Mouse (Mus musculus): ENCODE results near the gene Vwa3b. TPM values are rescaled to one million over a fixed set of nuclear protein-coding genes. Genes with fewer than 3 reads are reported as not detected.

Vwa3b gene
- polyA plus RNA-seq, 1 experiment from 2014 or later: 0.29 TPM

DNA sequence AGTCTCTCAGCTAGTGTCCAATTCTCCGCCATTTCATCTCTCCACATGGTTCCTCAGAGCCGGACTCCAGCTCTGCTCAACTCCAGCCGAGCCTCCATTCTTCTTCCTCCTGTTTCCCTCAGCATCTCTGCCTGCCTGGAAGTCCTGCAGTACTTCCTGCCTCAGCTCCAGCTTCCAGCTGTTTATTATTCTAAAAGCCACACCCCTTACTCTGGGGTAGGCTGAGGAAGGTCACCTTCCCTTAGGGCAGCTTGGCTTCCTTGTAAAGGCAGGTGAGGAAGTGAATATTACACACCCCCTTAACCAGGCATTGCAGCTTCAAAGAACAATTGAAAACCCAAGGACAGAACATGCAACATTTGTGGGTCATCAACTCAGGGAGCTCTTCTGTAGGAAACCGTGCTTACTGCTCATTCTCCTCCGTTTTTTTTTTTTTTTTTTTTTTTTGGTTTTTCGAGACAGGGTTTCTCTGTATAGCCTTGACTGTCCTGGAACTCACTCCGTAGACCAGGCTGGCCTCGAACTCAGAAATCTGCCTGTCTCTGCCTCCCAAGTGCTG is 103.7 kb downstream of the Vwa3b start:
- Histone ChIP-seq H3K9ac (no peak overlapping the region), H3K27me3 (no peaks in the 10 kb centered on the region), H3K9me3 (replicated peaks) (no peaks in the 10 kb centered on the region), H3K4me1 (replicated peaks) (no peaks in the 10 kb centered on the region), H3K36me3 (no peaks in the 10 kb centered on the region), H3K4me3 (no peak overlapping the region), H3K27ac (no peak overlapping the region), H3K4me2 (no peak overlapping the region)
- WGBS: 72% methylated on average over 8 of the region's 8 CpGs
- ATAC-seq (replicated peaks; ENCODE audit: insufficient number of reproducible peaks, insufficient read depth, low FRiP score, low read depth): no peak

DNA sequence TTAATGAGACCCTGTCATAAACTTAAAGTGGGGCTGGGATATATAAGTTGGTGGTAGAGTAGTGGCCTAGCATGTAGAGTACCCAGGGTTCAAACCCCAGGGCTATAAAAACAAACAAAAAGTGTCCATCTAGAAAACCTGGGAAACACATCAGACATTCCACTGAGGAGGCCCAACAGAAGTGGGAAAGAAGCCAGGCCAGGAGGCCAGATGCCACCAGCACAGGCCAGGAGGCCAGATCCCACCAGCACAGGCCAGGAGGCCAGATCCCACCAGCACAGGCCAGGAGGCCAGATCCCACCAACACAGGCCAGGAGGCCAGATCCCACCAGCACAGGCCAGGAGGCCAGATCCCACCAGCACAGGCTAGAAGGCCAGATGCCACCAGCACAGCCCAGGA is 104.8 kb downstream of the Vwa3b start:
- no peak overlapping the region for H3K4me3 ChIP-seq
- no peak overlapping the region for H3K9ac ChIP-seq
- H3K27ac ChIP-seq: no peak overlapping the region
- H3K9me3 ChIP-seq (replicated peaks): no peaks in the 10 kb centered on the region
- no peaks in the 10 kb centered on the region for H3K27me3 ChIP-seq
- no peaks in the 10 kb centered on the region for H3K36me3 ChIP-seq
- no peaks in the 10 kb centered on the region for H3K4me1 ChIP-seq (replicated peaks)
- H3K4me2 ChIP-seq: no peak overlapping the region
- ATAC-seq (replicated peaks; ENCODE audit: insufficient number of reproducible peaks, insufficient read depth, low FRiP score, low read depth): no peak

DNA sequence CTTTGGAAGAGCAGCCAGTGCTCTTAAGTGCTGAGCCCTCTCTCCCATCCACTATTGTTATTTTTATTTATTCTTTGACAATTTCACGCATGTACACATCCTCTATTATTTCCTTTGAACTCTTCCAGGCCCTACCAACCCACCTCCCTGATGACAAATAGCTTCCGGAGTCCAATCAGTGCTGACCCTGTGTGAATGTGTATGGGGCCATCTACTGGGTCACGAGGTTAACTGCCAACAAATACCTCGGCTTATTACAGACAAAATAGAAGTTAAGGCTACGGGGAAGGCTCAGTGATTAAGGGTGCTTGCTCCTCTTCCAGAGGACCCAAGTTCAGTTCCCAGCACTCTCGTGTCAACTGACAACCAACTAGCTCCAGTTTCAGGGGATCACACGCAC is 106.0 kb downstream of the Vwa3b start:
- H3K4me2 ChIP-seq: no peak overlapping the region
- H3K27ac ChIP-seq: no peak overlapping the region
- no peaks in the 10 kb centered on the region for H3K4me1 ChIP-seq (replicated peaks)
- 61% methylated on average over 7 of the region's 7 CpGs for WGBS
- no peak for ATAC-seq (replicated peaks; ENCODE audit: insufficient number of reproducible peaks, insufficient read depth, low FRiP score, low read depth)
- H3K4me3 ChIP-seq: no peak overlapping the region
- H3K9ac ChIP-seq: no peak overlapping the region
- no peaks in the 10 kb centered on the region for H3K36me3 ChIP-seq
- no peaks in the 10 kb centered on the region for H3K27me3 ChIP-seq
- H3K9me3 ChIP-seq (replicated peaks): no peaks in the 10 kb centered on the region

DNA sequence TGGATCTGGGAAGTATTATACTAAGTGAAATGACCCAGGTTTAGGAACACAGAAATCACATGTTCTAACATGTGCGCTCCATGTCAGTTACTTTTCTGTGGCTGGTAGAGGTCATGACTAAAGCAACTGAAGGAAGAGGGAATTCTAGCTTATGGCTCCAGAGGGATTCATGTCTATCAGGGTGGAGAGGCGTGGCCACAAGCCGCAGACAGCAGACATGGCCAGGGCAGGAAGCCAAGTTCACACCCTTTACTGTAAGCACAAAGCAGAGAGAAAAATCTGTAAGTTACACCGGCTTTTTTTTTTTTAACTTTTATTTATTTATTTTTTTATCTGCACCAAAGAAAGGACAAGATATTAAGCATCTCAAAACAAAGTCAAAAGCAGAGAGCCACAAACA is 119.6 kb downstream of the Vwa3b start:
- H3K4me3 ChIP-seq: no peak overlapping the region
- H3K36me3 ChIP-seq: no peaks in the 10 kb centered on the region
- WGBS: 46% methylated on average over 4 of the region's 4 CpGs
- H3K27ac ChIP-seq: no peak overlapping the region
- H3K4me2 ChIP-seq: no peak overlapping the region
- H3K9ac ChIP-seq: no peak overlapping the region
- H3K27me3 ChIP-seq: no peaks in the 10 kb centered on the region
- no peaks in the 10 kb centered on the region for H3K9me3 ChIP-seq (replicated peaks)
- H3K4me1 ChIP-seq (replicated peaks): no peaks in the 10 kb centered on the region
- ATAC-seq (replicated peaks; ENCODE audit: insufficient number of reproducible peaks, insufficient read depth, low FRiP score, low read depth): no peak

GRCm38 (mm10) chr1:37149866-37150265 is 123.5 kb downstream of the Vwa3b start:
- Histone ChIP-seq H3K27ac (no peak overlapping the region), H3K27me3 (no peaks in the 10 kb centered on the region), H3K36me3 (no peaks in the 10 kb centered on the region), H3K9ac (no peak overlapping the region), H3K4me1 (replicated peaks) (no peaks in the 10 kb centered on the region), H3K9me3 (replicated peaks) (no peaks in the 10 kb centered on the region), H3K4me3 (no peak overlapping the region), H3K4me2 (no peak overlapping the region)
- 84% methylated on average over 7 of the region's 7 CpGs for WGBS
- no peak for ATAC-seq (replicated peaks; ENCODE audit: insufficient number of reproducible peaks, insufficient read depth, low FRiP score, low read depth)

DNA sequence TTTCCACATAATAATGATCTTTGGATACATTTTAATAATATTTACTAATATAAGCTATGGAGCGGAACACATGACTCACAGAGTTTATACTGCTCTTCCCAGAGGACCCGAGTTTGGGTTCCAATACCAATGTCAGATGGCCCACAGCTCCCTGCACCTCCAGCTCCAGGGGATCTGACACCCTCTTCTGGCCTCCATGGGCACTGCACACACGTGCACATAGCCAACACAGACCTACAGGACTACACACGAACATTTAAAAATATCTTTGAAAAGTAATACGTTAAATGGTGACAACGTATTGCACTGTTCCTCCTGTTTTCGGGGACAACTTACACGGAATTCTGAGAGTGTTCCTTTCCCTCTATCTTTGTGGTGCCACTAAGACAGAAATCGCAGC is 125.5 kb downstream of the Vwa3b start:
- Histone ChIP-seq H3K36me3 (no peaks in the 10 kb centered on the region), H3K27ac (no peak overlapping the region), H3K9ac (no peak overlapping the region), H3K4me3 (no peak overlapping the region), H3K9me3 (replicated peaks) (no peaks in the 10 kb centered on the region), H3K4me1 (replicated peaks) (no peaks in the 10 kb centered on the region), H3K27me3 (no peaks in the 10 kb centered on the region), H3K4me2 (no peak overlapping the region)
- no peak for ATAC-seq (replicated peaks; ENCODE audit: insufficient number of reproducible peaks, insufficient read depth, low FRiP score, low read depth)
- WGBS: 86% methylated on average over 9 of the region's 9 CpGs

DNA sequence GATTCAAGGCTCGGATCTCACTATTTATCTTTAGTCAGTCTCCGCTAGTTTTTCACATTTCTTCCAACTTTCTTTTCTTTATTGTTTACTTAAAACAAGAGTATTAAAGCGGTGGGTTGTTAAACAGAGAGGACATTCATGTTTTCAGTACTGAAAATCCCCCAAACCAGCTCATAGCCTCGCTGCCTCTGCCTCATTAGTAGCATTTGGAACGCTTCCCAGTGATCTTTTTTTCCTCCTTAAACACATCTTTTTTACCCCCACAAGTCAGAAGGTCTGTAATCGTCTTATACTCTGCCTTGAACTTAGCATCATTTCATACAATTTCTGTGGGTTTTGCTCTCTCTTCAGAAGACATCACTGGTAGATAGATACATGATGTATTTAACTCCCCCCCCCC is 139.7 kb downstream of the Vwa3b start:
- Histone ChIP-seq H3K9ac (no peak overlapping the region), H3K4me3 (no peak overlapping the region), H3K4me2 (no peak overlapping the region), H3K9me3 (replicated peaks) (0 out of 2 replicates have a peak, but pooled peaks cover 4% of the 10 kb centered on the region), H3K27me3 (no peaks in the 10 kb centered on the region), H3K36me3 (no peaks in the 10 kb centered on the region), H3K27ac (no peak overlapping the region), H3K4me1 (replicated peaks) (no peaks in the 10 kb centered on the region)
- 45% methylated on average over 6 of the region's 6 CpGs for WGBS
- ATAC-seq (replicated peaks; ENCODE audit: insufficient number of reproducible peaks, insufficient read depth, low FRiP score, low read depth): no peak

- H3K27ac ChIP-seq: no peak overlapping the region
- no peak for ATAC-seq (replicated peaks; ENCODE audit: insufficient number of reproducible peaks, insufficient read depth, low FRiP score, low read depth)
- no peaks in the 10 kb centered on the region for H3K36me3 ChIP-seq
- H3K27me3 ChIP-seq: no peaks in the 10 kb centered on the region
- no peaks in the 10 kb centered on the region for H3K4me1 ChIP-seq (replicated peaks)
- WGBS: 69% methylated on average over 7 of the region's 7 CpGs
- no peak overlapping the region for H3K4me2 ChIP-seq
- no peak overlapping the region for H3K4me3 ChIP-seq
- no peaks in the 10 kb centered on the region for H3K9me3 ChIP-seq (replicated peaks)
- no peak overlapping the region for H3K9ac ChIP-seq
These were observed 141.5 kb downstream of the Vwa3b start for GRCm38 (mm10) chr1:37167918-37168317.

- Histone ChIP-seq H3K36me3 (no peaks in the 10 kb centered on the region), H3K4me2 (no peak overlapping the region), H3K9me3 (replicated peaks) (no peaks in the 10 kb centered on the region), H3K4me3 (no peak overlapping the region), H3K4me1 (replicated peaks) (no peaks in the 10 kb centered on the region), H3K27me3 (no peaks in the 10 kb centered on the region), H3K9ac (no peak overlapping the region), H3K27ac (no peak overlapping the region)
- WGBS: 83% methylated on average over 2 of the region's 2 CpGs
- ATAC-seq (replicated peaks; ENCODE audit: insufficient number of reproducible peaks, insufficient read depth, low FRiP score, low read depth): no peak
These were observed 151.5 kb downstream of the Vwa3b start for GRCm38 (mm10) chr1:37177874-37178273.

GRCm38 (mm10) chr1:37179852-37180251 is 153.5 kb downstream of the Vwa3b start:
- Histone ChIP-seq H3K36me3 (no peaks in the 10 kb centered on the region), H3K9ac (no peak overlapping the region), H3K4me3 (no peak overlapping the region), H3K27ac (no peak overlapping the region), H3K4me1 (replicated peaks) (no peaks in the 10 kb centered on the region), H3K4me2 (no peak overlapping the region), H3K9me3 (replicated peaks) (no peaks in the 10 kb centered on the region), H3K27me3 (no peaks in the 10 kb centered on the region)
- 76% methylated on average over 5 of the region's 5 CpGs for WGBS
- ATAC-seq (replicated peaks; ENCODE audit: insufficient number of reproducible peaks, insufficient read depth, low FRiP score, low read depth): no peak

DNA sequence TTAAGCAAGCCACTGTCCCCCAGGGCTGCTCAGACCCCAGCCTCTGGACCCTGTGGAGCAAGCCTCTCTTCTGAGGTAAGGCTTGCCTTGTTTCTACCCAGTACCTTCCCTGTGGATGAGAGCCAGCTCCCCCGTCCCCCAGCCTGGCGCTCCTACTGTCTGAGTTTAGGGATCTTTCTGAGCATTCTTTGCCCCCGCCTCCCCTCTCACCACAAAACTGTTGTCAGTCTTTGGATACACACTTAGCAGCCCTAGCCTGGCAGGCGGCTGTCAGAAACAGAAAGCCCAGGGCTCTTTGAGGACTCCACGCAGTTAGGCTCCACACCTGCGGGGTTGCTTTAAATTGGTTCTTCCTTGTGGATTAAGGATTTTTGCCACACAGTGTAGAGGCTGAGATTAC is 160.7 kb downstream of the Vwa3b start:
- WGBS: 62% methylated on average over 6 of the region's 6 CpGs
- Histone ChIP-seq H3K4me3 (no peak overlapping the region), H3K4me1 (replicated peaks) (no peaks in the 10 kb centered on the region), H3K4me2 (no peak overlapping the region), H3K27me3 (no peaks in the 10 kb centered on the region), H3K9me3 (replicated peaks) (no peaks in the 10 kb centered on the region), H3K27ac (no peak overlapping the region), H3K9ac (no peak overlapping the region), H3K36me3 (no peaks in the 10 kb centered on the region)
- ATAC-seq (replicated peaks; ENCODE audit: insufficient number of reproducible peaks, insufficient read depth, low FRiP score, low read depth): no peak

GRCm38 (mm10) chr1:37194607-37195006 is 168.2 kb downstream of the Vwa3b start:
- H3K4me3 ChIP-seq: no peak overlapping the region
- no peak overlapping the region for H3K4me2 ChIP-seq
- H3K27me3 ChIP-seq: no peaks in the 10 kb centered on the region
- H3K9ac ChIP-seq: no peak overlapping the region
- H3K36me3 ChIP-seq: no peaks in the 10 kb centered on the region
- H3K9me3 ChIP-seq (replicated peaks): no peaks in the 10 kb centered on the region
- no peaks in the 10 kb centered on the region for H3K4me1 ChIP-seq (replicated peaks)
- WGBS: 48% methylated on average over 4 of the region's 4 CpGs
- ATAC-seq (replicated peaks; ENCODE audit: insufficient number of reproducible peaks, insufficient read depth, low FRiP score, low read depth): no peak
- H3K27ac ChIP-seq: no peak overlapping the region
